Mouse (Mus musculus): ENCODE measurements around the gene Fli1. TPM values are rescaled to one million over a fixed set of nuclear protein-coding genes. Genes with fewer than 3 reads are reported as not detected.

The Fli1 gene
- polyA plus RNA-seq, 1 experiment from 2014 or later = 11.5 TPM

- ATAC-seq = no peak
- no peak for DNase-seq
These were observed 166.6 kb downstream of the Fli1 start for GRCm38 (mm10) chr9:32376031-32376430.

GRCm38 (mm10) chr9:32373656-32374055, 169.0 kb downstream of the Fli1 start:
- no peak for TF ChIP-seq CTCF (IDR thresholded peaks at IDR 0.05; ENCODE audit: low read depth)
- TF ChIP-seq EP300 (IDR thresholded peaks at IDR 0.05; ENCODE audit: low read depth) = no peak
- Histone ChIP-seq H3K4me3 (ENCODE audit: low read depth, low read length) (no peak overlapping the region), H3K9me3 (ENCODE audit: low read length) (no peaks in the 10 kb centered on the region), H3K27me3 (ENCODE audit: insufficient read depth, low read length) (no peaks in the 10 kb centered on the region), H3K36me3 (replicated peaks; ENCODE audit: insufficient read depth, low read length) (no peaks in the 10 kb centered on the region), H3K9ac (replicated peaks) (no peak overlapping the region), H3K4me1 (ENCODE audit: insufficient read depth) (no peaks in the 10 kb centered on the region), H3K4me2 (ENCODE audit: low read depth, low read length) (no peak overlapping the region), H3K27ac (ENCODE audit: low read depth) (no peak overlapping the region)
- 87% methylated on average over 6 of the region's 6 CpGs for WGBS (ENCODE audit: insufficient replicate concordance)
- no peak for ATAC-seq
- DNase-seq = no peak

More at GRCm38 (mm10) chr9:32376031-32376430, 166.6 kb downstream of the Fli1 start:
- Histone ChIP-seq H3K4me3 (ENCODE audit: low read depth, low read length) (no peak overlapping the region), H3K9me3 (ENCODE audit: low read length) (no peaks in the 10 kb centered on the region), H3K36me3 (replicated peaks; ENCODE audit: insufficient read depth, low read length) (no peaks in the 10 kb centered on the region), H3K4me1 (ENCODE audit: insufficient read depth) (no peaks in the 10 kb centered on the region), H3K4me2 (ENCODE audit: low read depth, low read length) (no peak overlapping the region), H3K27ac (ENCODE audit: low read depth) (no peak overlapping the region), H3K9ac (replicated peaks) (no peak overlapping the region), H3K27me3 (ENCODE audit: insufficient read depth, low read length) (no peaks in the 10 kb centered on the region)
- no peak for TF ChIP-seq CTCF (IDR thresholded peaks at IDR 0.05; ENCODE audit: low read depth)
- no peak for TF ChIP-seq EP300 (IDR thresholded peaks at IDR 0.05; ENCODE audit: low read depth)
- WGBS (ENCODE audit: insufficient replicate concordance) = 80% methylated on average over 7 of the region's 7 CpGs

Other genes starting within 250 kb of the Fli1 start
- 0.81 and 0.85 TPM in 2 replicates for gene Kcnj5, start 198.5 kb downstream of the Fli1 start, polyA plus RNA-seq (2015; fragmentation: Nextera tagmentation; extraction: Ambion mirVana)
- gene Kcnj1, start 170.4 kb downstream of the Fli1 start, polyA plus RNA-seq (2015; fragmentation: Nextera tagmentation; extraction: Ambion mirVana) = not detected in 2 replicates
- 14.6 and 18.1 TPM in 2 replicates for gene Ets1, start 93.4 kb upstream of the Fli1 start, polyA plus RNA-seq (2015; fragmentation: Nextera tagmentation; extraction: Ambion mirVana)